8 mouse cellular contexts compared by ENCODE assay signal in the genomic region with DNA sequence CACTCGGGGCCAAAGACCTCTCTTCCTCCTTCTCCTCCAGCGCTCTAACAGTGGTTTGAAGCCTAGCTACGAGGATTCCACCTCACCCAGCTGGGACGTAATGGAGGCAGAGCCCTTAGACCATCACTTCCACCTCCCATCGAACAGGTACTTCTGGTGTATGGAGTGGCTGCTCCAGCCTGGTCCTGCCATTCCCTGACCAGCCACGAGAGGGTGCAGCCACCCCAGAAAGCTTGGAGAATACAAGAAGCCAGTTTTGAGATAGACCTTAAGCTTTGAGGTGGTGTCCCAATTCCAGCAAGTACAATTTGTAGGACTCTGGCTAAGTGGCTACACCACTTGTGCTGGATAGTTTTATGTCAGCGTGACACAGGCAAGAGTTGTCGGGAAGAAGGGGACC. TPM values are rescaled to one million over a fixed set of nuclear protein-coding genes. Genes with fewer than 3 reads are reported as not detected.
DNase-seq lines count a peak whose midpoint lies in the region; ATAC-seq lines count a peak whose summit lies in the region.

No protein-coding gene starts in this region.

- peak; percentile 96 for ATAC-seq in megakaryocyte progenitor cell, adult 5-6 weeks (replicated peaks; ENCODE audit: poor library complexity)

- DNase-seq in cerebellum, adult 18-20 months, result peak; percentile 15 to 19
- no peak for DNase-seq in cerebellum, adult 8-10 months
- peak; percentile 85 for DNase-seq in ES-CJ7 (ENCODE audit: low read depth, low spot score)
- peak; percentile 22 for DNase-seq in c-Kit-positive CD71-positive TER-119-positive erythroid progenitor cells, embryonic 14.5 days (ENCODE audit: low spot score)
- peak; percentile 43 for DNase-seq in heart, adult 8-10 months (ENCODE audit: low spot score)
- DNase-seq in layer of hippocampus, postnatal 10 days (ENCODE audit: low spot score in 2 of 2), result peak; percentile 70 to 73
- peak; percentile 20 to 31 for DNase-seq in spleen, postnatal 14 days (ENCODE audit: low spot score in 2 of 2)

RNA-seq across cellular contexts. Expression of gene Cyp2s1, which starts 38.4 kb away (rescaled TPM):
- 10 to 100 TPM in 1 of 4 experiments, 1 to 10 TPM in 3; 4.1 to 11.5 (median 5.2) TPM for total RNA-seq in heart, adult 8-10 months (2022)
- total RNA-seq in layer of hippocampus, postnatal 10 days (2021), result 1 to 10 TPM; 2.6 to 4.0 TPM
- total RNA-seq in megakaryocyte progenitor cell, adult 5-6 weeks (2015), result 0.17 TPM in 1 of 2 replicates, not detected in the other
- not detected in 2 replicates for total RNA-seq in megakaryocyte progenitor cell, adult 5-6 weeks (2017)

RNA-seq across cellular contexts. Expression of gene Cyp2b10, which starts 42.3 kb away (rescaled TPM):
- 1 to 10 TPM; 4.4 to 7.8 (median 6.2) TPM for total RNA-seq in heart, adult 8-10 months (2022)
- not detected for total RNA-seq in layer of hippocampus, postnatal 10 days (2021)
- total RNA-seq in megakaryocyte progenitor cell, adult 5-6 weeks (2015), result not detected in 2 replicates
- total RNA-seq in megakaryocyte progenitor cell, adult 5-6 weeks (2017), result not detected in 2 replicates

Comparison
In these comparisons a context has a peak if more than half of its experiments do, and no peak if none do; other contexts are left out.
1. RNA of gene Cyp2b10, which starts 42.3 kb away (total RNA-seq): 4.4 to 7.8 TPM in heart, adult 8-10 months; not detected in layer of hippocampus, postnatal 10 days and not detected in megakaryocyte progenitor cell, adult 5-6 weeks; every median in the first group is over 4 times any median in the second.